Mouse (Mus musculus) cerebellum, postnatal 14 days (tissue): Measurements from ENCODE around the gene Zbed3.

Source experiments
- DNase-seq, 2 experiments: peaks; one replicate each; pipeline ENCODE4 v3.0.0; 2021; ENCODE audit warnings: mixed read lengths in 2 of 2

Zbed3 gene

DNA sequence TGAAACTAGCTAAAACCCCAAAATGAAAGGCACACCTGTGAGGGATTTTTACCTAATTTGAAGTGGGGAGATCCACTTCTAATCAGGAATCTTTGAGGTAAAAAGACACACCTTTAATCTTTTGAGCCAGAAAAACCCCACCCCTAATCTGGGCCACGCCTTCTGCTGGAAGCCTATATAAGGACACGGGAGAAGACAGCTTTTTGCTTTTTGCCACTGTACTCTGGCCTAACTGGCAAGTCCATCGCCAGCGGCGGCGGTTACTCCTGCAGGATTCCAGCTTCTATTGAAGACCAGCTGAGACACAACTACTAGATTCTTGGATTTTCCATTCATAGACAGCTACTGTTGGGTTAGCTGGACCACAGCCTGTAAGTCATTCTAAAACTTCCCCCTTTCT, at the start of gene Zbed3:
Gene Zbed3, plus strand, starts transcription at position 213 of the 400 bp plus-strand sequence.
- no peak for DNase-seq

DNA sequence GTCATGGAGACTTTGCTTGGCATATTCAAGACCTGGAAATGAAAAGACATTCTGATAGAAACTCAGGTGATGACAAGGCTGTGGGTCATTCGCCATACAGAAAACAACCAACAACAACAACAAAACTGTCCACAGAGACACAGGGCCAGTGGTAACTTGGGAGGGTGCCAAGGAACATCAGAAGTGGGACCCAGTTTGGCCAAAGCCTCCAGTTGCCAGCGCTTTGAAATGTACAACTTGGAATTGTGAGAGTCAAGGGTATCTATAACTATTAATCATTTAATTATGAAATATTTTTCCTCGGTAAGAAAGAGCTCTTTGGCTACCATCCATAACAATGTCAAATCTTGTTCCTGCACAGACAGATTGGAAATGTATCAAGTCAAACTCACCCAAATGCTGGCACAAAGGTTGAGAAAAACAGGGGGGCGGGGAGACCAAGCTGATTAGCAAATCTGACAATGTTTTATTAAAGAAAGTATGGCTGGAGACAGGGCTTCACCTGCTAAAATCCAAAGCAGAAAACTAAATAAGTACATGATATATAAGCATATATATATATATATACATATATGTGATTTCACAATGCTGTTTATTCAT, 44.9 kb upstream of the Zbed3 start:
- no peak for DNase-seq

DNA sequence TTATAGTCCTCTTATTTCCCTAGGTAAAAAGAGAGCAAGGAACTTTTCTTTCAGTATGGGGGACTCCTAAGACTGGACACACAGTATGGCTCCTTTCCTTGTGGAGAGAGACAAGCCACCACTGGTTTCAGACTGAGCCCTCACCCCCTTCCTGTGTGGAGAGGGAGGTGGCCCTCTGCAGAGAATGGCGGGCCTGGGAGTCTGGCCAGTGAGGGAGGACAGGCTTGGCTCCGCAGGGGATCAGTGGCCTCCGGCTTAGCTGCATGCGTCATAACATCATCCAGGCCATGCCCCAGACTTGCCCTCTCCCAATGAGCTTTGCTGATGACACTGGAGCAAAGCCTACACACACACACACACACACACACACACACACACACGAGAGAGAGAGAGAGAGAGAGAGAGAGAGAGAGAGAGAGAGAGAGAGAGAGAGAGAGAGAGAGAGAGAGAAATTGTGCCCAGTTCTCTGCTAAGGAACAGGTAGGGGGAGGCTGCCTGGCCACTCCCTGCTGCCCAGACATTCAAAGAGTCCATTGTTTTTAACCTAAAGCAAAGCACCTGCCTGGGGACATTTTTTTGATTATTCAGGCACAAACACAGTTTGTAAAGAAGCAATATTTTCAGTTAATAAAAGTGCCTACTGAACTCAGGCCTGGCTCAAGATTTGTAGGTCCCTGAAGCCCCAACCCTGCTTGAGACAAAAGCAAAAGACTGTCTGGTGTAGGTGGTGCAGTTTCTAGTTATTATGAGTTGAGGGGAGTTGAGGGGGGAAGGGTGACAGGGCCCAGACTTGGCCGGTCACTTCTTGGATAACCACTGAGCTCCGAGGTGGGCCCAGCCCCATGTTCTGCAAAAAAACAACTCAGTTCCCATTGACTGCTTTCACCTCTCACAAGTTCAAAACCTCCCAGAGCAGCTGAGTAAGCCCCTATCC, 41.4 kb upstream of the Zbed3 start:
- DNase-seq, result peak; percentile 14 to 35

DNA sequence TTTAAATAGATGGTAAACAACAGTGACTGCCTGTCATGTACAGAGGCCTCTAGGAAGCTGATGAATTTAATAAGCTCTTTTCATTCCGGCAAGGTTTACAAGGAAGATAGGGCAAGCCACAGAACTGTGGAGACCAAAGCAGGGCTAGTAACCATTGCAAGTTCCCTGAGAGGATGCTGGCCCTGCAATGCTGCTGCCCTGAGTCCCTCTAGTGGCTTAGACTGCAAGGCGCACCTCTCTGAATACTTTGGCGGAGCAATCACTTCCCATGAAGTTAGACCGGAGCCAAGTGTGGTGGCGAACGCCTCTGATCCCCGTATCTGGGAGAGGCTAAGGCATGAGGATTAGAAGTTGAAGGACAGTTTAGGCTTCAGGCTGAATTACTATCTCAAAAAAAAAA, 36.4 kb upstream of the Zbed3 start:
- DNase-seq, result peak; percentile 81 to 83

DNA sequence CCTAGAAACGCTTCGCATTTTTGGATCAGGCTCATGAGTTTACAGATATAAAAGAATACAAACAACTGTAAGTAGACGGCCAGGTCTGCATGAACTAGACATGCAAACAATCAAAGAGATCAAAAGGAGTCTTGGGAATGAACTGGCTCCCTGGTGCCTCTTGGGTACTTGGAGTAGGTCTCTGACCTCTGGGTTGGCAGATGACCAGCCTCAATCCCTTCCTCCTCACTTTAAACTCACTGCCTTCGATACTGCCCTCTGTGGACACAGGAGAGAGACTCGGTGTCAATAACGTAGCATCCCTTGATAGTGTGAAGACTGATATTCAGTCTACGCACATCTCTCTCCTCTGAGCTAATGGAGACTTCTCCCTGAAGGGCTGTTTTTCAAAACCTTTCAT, 35.4 kb upstream of the Zbed3 start:
- DNase-seq, result no peak

GRCm38 (mm10) chr13:95291983-95292382, 31.4 kb upstream of the Zbed3 start:
- no peak for DNase-seq

DNA sequence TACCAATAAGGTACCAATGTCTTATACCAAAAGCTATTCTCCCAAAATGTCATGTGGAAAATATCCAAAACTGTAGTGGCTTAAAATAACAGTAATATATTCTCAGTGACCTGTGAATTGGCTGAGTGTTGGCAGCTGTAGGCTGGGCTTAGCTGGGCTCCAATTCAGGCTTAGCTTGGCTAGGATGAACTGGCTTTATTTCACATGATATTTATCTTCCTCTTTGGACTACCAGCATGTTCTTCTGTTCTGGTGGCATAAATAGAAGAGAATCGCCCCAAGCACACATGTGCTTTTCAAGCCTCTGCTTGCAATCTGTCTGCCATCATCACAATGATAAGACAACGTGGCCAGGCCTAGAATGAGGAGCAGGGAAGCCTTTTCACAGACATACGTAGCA, 23.5 kb upstream of the Zbed3 start:
- DNase-seq, result peak in 1 of 2 experiments; percentile 8

- no peak for DNase-seq
Measured at GRCm38 (mm10) chr13:95306596-95306995, 16.8 kb upstream of the Zbed3 start.

DNA sequence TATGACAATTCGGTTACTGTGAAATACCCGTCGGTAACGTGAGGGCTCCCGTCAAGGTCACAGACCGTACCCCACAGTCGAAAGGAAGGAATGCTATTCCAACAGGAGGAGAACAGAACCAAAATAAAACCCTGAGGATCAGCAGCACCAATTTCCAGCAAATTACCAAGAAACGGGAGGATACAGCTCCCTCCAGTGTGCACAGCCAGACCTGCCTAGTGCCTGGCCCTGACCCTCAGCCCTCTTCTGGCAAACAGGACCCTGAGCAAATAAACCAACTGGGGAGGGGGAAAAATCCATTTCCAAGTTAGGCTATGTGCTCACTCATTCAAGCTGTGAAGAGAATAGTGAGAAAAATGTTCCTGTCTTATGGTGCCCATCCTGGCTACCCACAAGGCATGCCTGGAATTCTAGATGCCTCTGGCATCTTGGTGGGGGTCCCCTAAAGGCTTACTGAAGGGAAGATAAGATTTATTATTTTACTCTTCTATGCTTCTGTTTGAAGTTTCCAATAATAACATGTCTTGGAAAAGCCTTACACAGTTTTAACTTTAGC, 16.2 kb upstream of the Zbed3 start:
- no peak for DNase-seq

- no peak for DNase-seq
Measured at GRCm38 (mm10) chr13:95312016-95312415, 11.4 kb upstream of the Zbed3 start.

DNA sequence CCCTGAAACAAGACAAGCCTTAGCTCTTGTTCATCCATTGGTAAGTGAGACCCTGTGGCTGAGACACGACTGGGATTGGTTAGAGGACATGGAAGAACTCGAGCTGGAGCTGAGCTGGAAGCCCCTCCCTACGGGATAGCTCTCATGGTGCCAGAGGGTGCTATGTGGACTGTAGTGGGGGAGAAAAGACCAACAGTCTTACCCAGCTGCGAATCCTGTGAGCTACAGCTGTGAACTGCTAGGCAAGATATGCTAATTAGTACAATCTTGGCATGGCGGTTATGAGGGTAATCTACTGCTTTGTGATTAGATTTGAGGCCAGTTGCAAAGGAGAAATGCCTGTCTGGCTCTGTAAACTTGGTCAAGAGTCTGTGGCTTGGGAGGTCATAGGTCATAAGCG, 4.3 kb upstream of the Zbed3 start:
- DNase-seq, result no peak

DNA sequence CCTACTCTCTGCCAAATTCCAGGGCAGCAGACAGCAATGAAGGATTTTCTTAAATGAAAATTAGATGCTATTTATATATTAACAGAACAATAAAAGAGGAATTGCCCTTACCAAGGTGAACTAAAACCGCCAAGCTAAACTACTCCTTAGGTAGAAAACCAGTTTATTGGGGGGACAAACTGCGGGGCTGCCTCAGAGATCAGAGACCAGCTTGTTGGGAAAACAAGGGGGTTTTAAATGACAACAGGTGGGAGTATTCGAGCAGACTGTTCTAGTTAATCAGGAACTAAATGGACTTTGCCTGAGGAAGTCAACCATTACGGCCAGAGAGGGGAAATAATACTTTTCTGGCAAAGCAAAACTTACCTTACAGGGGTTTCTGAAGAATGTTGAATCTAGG, 3.0 kb upstream of the Zbed3 start:
- no peak for DNase-seq

DNA sequence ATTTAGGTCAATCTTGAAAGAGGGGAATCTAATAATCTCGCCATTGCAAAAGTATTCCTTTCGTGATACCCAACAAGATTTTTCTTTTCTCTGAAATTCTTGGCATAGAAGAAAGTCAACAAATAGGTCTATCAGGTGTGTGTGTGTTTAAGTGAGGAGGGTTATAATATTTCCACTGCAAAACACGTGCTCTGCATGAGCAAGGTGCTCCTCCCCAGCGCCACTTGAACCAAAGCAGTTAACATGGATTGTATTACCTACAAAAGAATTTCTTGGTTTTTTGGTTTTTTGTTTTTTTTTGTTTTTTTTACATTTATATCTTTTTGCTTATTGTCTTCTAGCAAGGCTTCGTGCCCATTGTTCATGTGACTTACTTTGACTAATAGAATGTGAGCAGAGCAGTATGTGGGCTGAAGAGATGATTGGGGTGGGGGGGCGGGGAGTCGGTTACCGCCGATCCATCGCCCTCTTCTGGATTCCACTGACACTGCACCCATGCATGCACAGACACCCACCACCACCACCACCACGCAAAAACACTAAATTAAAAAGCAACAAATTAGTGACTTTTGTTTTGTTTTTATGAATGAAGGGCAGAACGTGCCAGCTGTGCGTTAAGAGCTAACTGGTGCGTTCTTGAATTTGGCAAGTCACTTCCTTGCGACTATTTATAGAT, 676 bp downstream of the Zbed3 start:
- DNase-seq, result peak; percentile 88 to 92

- peak in 1 of 2 experiments; percentile 49 for DNase-seq
Measured at GRCm38 (mm10) chr13:95324626-95325079, 1.2 kb downstream of the Zbed3 start.

- DNase-seq, result peak; percentile 84 to 85
Measured at GRCm38 (mm10) chr13:95325080-95325906, 1.9 kb downstream of the Zbed3 start.

DNA sequence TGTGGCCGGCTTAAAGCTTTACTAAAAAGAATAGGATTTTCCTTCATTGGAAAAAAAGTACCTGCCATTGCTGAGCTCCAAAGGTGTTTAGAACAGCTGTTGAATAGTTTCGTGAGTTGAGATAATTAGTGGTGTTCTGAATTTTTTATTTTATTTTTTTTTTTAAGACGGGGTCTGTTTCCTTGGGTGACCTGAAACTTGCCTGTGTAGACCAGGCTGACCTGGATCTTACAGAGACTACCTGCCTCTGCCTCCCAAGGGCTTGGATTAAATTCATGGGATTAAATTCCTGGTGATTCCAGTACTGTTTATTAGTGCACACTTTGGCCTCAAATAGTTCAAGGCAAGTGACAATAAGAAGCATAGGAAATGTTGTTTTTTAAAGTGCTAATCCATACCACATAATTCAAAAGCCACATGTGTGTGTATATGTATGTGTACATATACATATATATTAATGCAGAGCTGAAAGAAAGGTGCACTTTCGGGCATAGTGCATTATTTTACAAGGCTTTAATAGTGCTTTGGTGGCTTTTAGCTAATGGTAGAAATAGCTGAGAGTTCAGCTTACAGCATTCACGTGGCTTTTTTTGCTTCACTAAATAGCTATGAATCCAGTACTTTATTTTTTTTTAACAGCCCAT, 2.6 kb downstream of the Zbed3 start:
- DNase-seq, result no peak

- DNase-seq, result peak in 1 of 2 experiments; percentile 22
Measured at GRCm38 (mm10) chr13:95326611-95327344, 3.4 kb downstream of the Zbed3 start.

DNA sequence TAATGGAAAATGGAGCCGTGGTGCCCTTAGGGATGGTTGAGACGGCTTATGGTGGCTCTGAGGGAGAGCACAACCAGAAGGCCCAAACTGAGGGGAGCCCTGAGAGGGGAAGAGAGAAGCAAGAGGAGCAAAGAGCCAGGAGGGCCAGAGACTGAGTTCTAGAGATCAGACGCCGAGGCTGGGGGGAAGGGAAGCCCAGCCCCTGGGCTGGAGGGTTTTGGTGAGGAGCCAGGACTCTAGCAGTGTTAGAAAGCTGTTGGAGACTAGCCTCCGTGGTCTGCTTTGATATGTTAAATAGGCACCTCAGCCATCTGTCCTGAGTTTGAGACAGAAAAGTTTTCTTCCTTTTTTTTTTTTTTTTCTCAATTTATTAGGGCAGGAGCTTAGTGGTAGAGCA, 3.9 kb downstream of the Zbed3 start:
- peak; percentile 78 to 82 for DNase-seq

DNA sequence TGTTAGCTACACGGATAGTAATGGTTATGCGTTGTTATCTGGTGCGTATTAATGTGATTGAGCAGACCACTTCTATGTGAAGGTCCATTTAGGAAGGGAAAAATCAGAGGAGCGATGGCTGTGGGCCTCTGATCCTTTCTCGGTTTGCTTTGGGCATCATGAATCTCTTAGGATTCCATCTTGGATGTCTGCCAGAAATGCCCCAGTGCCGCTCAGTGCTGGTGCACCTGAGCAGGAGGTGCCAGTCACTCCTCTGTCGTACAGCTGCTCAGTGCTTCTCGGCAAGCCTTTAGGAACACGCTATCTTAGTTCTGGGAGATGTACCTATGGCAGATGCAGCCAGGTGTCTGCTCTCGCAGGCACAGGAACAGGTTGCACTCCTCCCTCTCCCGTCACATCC, 5.4 kb downstream of the Zbed3 start:
- peak; percentile 43 to 52 for DNase-seq

GRCm38 (mm10) chr13:95330507-95330906, 7.1 kb downstream of the Zbed3 start:
- DNase-seq, result peak in 1 of 2 experiments; percentile 42
